Mouse (Mus musculus) brain, adult 2 months (tissue): ENCODE measurements around the gene Optn.
A peak's percentile ranks its signal among the peaks of the same experiment; 100 is the strongest.
"Not testable (repeated sequence)": the region's sequence is repeated elsewhere in the genome, so short reads cannot be mapped to it uniquely, and the experiment has no call there.

Experiments
- DNase-seq: peaks from one replicate; pipeline ENCODE4 v3.0.0; 2011; ENCODE audit warnings: low read depth, low spot score

The Optn gene

DNA sequence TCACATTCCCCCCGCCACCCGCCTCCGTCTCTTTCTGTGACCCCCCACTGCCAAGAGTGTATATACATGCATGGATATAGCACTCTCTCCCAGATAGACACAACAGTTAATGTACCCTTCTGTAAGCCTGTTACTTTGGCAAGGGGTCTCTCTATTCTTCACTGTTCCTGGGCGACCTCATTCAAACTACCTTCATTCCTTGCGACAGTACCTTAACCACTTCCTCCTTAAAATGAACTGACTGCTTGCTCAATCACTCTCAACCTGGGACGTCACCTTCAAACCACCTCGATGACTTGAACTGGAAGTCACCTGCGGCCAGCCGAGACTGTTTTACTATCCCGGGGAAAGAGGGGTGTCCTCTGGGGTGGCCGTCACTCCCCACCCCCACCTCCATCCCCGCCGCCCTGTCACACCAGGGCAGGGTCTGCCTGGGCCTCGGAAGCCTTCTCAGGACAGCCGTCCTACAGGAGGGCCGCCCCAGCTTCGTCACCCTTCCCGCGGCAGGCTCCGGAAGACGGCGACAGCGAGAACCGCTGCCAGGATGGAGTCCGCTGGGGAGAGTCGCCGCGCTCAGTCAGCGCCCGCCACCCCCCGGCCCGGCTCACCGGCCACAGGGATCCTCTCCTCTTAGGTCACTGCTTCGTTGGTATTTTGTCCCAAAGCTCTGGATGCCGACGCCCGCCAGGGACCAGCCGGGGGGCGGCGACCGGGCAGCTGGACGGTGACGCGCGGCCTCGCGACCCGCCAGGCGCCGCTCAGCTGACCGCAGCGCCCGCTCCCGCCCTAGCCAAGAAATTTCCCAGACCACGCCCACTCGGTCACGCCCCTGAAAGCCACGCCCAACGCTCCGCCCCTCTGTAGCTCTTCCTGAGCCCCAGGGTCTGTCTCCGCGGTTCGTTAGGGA lies at the start of gene Optn:
Gene Optn (minus strand): TSS at position 753 of the 907 bp plus-strand sequence.
- peak; percentile 86 for DNase-seq

DNA sequence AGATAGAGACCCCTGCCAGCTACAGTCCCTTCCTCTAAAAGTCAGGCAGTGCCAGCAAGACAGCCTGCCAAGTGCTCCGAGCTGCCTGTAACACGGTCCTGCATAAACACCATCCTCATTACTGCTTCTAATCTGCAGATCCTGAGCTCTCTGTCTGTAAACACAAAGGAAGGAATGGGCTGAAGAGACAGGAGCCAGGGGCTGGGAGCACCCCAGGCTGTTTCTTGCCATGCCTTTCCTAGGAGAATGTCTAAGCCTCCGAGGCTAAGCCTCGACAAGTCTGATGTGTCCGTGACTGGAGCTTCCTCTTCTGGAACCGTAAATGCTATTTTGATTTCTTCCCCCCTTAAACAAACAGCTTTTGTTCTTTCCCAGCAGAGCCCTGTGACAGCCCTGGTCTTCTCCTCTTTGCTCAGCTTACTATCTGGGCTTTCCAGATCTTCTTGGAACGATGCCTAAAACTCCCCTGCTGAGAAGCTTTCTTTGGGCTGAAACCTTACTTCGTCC lies 49.0 kb upstream of the Optn start:
- DNase-seq, result no peak

- no peak for DNase-seq
Measured at GRCm38 (mm10) chr2:5102891-5103290, 39.0 kb upstream of the Optn start.

GRCm38 (mm10) chr2:5101743-5102245 lies 37.9 kb upstream of the Optn start:
- peak; percentile 57 for DNase-seq

GRCm38 (mm10) chr2:5099176-5099575 lies 35.3 kb upstream of the Optn start:
- DNase-seq, result no peak

GRCm38 (mm10) chr2:5097786-5098445 lies 34.1 kb upstream of the Optn start:
- DNase-seq, result peak; percentile 67

GRCm38 (mm10) chr2:5095316-5095715 lies 31.5 kb upstream of the Optn start:
- peak; percentile 65 for DNase-seq

GRCm38 (mm10) chr2:5094876-5095275 lies 31.0 kb upstream of the Optn start:
- DNase-seq, result peak; percentile 67

- peak; percentile 84 for DNase-seq
Measured at GRCm38 (mm10) chr2:5090385-5090784, 26.5 kb upstream of the Optn start.

- DNase-seq, result no peak
Measured at GRCm38 (mm10) chr2:5087667-5088066, 23.8 kb upstream of the Optn start.

GRCm38 (mm10) chr2:5083739-5084138 lies 19.9 kb upstream of the Optn start:
- no peak for DNase-seq

DNA sequence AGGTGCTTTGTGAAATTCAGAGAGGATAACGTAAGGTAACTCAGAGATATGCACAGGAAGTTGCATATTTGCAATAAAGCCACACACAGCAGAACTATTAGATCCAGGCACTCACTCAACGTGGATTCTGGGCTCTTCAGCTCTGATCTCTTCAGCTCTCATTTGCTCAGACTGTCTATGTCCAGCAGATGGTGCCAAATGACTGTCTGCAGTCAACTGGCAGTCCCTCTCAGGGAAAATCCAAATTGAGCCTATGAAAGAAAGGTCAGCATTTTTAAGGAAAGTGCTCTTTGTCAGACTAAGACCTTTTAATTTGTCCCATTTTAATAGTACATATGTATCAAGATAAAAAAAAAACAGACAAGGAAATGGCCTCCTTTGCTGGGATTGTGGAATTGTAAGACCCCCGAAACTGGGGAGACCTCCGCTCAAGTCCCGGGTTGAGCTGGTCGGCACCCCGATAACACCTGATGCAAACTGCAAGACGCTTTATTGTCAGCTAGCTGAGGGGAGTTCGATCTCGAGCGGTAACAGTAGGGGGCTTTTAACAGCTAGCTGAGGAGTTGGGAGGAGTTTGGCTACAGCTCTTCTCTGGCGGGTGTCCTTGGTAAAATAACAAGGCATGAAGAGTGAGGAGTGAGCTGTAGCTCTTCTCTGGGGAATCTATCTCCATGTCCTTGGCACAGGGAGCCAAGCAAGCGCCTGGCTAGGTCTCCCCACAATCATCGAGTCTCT lies 16.4 kb upstream of the Optn start:
- peak; percentile 90 for DNase-seq

DNA sequence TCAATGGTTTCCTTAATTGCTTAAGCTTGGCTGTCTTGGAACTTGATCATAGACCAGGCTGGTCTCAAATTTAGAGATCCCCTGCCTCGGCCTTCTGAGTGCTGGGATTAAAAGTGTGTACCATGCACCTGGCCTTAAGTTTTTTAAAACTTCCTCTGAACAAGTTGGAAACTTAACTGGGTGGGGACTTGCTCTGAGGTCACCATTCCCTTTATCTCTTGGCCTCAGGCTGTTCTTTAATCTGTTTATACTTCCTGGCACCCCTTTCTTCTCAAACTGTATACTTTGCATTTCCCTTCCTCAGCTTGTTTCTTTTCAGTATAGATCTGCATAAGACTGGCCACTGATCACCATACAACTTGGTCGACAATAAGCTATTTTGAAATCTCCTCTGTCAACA lies 14.1 kb upstream of the Optn start:
- no peak for DNase-seq

- DNase-seq, result no peak
Measured at GRCm38 (mm10) chr2:5077490-5077889, 13.6 kb upstream of the Optn start.

- no peak for DNase-seq
Measured at GRCm38 (mm10) chr2:5075856-5076255, 12.0 kb upstream of the Optn start.

GRCm38 (mm10) chr2:5075432-5075831 lies 11.6 kb upstream of the Optn start:
- no peak for DNase-seq

GRCm38 (mm10) chr2:5073785-5074184 lies 9.9 kb upstream of the Optn start:
- DNase-seq, result no peak

GRCm38 (mm10) chr2:5067951-5068350 lies 4.1 kb upstream of the Optn start:
- DNase-seq, result no peak

- not testable (repeated sequence) for DNase-seq
Measured at GRCm38 (mm10) chr2:5067254-5067653, 3.4 kb upstream of the Optn start.

GRCm38 (mm10) chr2:5064247-5064646 lies 396 bp upstream of the Optn start:
- no peak for DNase-seq

DNA sequence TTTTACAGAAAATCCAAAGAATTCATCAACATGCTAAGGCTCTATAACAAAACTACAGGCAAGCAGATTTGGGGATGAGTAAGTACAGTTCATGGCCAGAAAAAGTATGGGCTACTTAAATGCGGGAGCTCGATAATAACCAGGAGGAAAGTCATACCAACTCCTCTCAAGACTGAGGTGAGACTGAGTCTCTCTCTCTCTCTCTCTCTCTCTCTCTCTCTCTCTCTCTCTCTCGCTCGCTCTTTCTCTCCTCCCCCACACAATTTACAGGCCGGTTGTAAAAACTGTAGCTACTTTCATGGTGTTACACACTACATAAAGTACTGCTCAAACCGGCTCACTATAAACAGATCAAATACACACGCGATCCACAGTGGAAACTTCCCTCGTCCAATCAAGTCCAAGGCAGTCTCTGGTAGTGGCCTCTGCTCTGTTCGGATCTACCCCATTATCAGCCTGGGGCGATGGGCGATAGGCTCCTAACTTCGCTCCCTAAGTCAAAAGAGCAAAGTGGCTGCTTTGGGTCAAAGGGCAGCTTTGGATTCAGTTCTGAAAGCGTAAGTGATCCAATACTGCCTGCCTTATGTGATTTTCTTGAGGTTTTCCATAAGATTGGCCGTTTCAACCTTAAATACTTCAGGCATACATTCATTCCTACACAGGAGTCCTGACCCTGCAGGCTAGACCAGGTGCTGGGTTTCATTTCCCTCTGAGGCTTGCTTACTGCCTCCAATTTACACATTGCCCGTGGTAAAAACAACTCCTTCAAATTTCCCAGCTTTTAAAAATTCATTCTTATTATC lies 1.2 kb downstream of the Optn start:
- no peak for DNase-seq
